Mouse (Mus musculus) myocyte (in vitro differentiated cells): ENCODE data around the gene 9130008F23Rik. TPM values are rescaled to one million over a fixed set of nuclear protein-coding genes. Genes with fewer than 3 reads are reported as not detected.

Experiments used
- H3K27me3 ChIP-seq: one replicate; pipeline ENCODE4 v1.6.1; 2011; ENCODE audit not compliant: control insufficient read depth, insufficient read depth, insufficient read length
- H3K36me3 ChIP-seq: one replicate; pipeline ENCODE4 v1.6.1; 2011; ENCODE audit not compliant: control insufficient read depth, insufficient read depth
- H3K4me2 ChIP-seq: one replicate; pipeline ENCODE4 v1.6.1; 2011; ENCODE audit warnings: low read depth, control low read depth
- H3K4me3 ChIP-seq: one replicate; pipeline ENCODE4 v1.5.1; 2011; ENCODE audit warnings: mild to moderate bottlenecking, control low read depth, moderate library complexity
- H3K79me2 ChIP-seq: one replicate; pipeline ENCODE4 v1.6.1; 2011; ENCODE audit not compliant: control insufficient read depth, insufficient read depth
- H3ac ChIP-seq: one replicate; pipeline ENCODE4 v1.6.1; 2011; ENCODE audit not compliant: control insufficient read depth, insufficient read length
- CEBPB ChIP-seq: IDR thresholded peaks from 2 replicates; pipeline ENCODE4 v1.6.1; 2011; ENCODE audit warnings: mild to moderate bottlenecking, moderate library complexity; ENCODE audit not compliant: poor library complexity, insufficient read depth, severe bottlenecking
- E2F4 ChIP-seq: IDR thresholded peaks from one replicate; pipeline ENCODE4 v1.6.1; 2011; ENCODE audit warnings: mild to moderate bottlenecking, control low read depth, moderate library complexity; ENCODE audit not compliant: insufficient read depth
- MAX ChIP-seq: IDR thresholded peaks from one replicate; pipeline ENCODE4 v1.6.1; 2011; ENCODE audit warnings: low read depth, mild to moderate bottlenecking, control low read depth
- MYOD1 ChIP-seq, 3 experiments: IDR thresholded peaks; one replicate each; pipeline ENCODE4 v1.6.1; 2011; ENCODE audit warnings: control low read depth in 2 of 3, low read depth in 2 of 3, mild to moderate bottlenecking in 2 of 3, moderate library complexity in 1 of 3; ENCODE audit not compliant: insufficient read length in 2 of 3, control insufficient read depth in 1 of 3
- MYOG ChIP-seq, 3 experiments: IDR thresholded peaks; one replicate each; pipeline ENCODE4 v1.6.1; 2011; ENCODE audit warnings: control low read depth in 2 of 3, low read depth in 2 of 3, mild to moderate bottlenecking in 2 of 3; ENCODE audit not compliant: insufficient read length in 2 of 3, control insufficient read depth in 1 of 3, insufficient read depth in 1 of 3
- POLR2A ChIP-seq: IDR thresholded peaks from one replicate; pipeline ENCODE4 v1.6.1; 2011; ENCODE audit warnings: low read depth, mild to moderate bottlenecking, control low read depth, moderate library complexity; ENCODE audit not compliant: insufficient read length
- POLR2AphosphoS2 ChIP-seq: IDR thresholded peaks from one replicate; pipeline ENCODE4 v1.6.1; 2011; ENCODE audit warnings: low read depth, control low read depth; ENCODE audit not compliant: insufficient read length
- REST ChIP-seq: IDR thresholded peaks from one replicate; pipeline ENCODE4 v1.6.1; 2011; ENCODE audit warnings: mild to moderate bottlenecking, control low read depth, moderate library complexity; ENCODE audit not compliant: insufficient read depth, insufficient read length
- SRF ChIP-seq: IDR thresholded peaks from one replicate; pipeline ENCODE4 v1.6.1; 2011; ENCODE audit warnings: low read depth; ENCODE audit not compliant: control insufficient read depth, insufficient read length
- TCF12 ChIP-seq: IDR thresholded peaks from one replicate; pipeline ENCODE4 v1.6.1; 2011; ENCODE audit warnings: mild to moderate bottlenecking, control low read depth; ENCODE audit not compliant: poor library complexity, insufficient read depth, severe bottlenecking
- TCF3 ChIP-seq: IDR thresholded peaks from one replicate; pipeline ENCODE4 v1.6.1; 2011; ENCODE audit warnings: low read depth, control low read depth; ENCODE audit not compliant: insufficient read length
- USF1 ChIP-seq: IDR thresholded peaks from one replicate; pipeline ENCODE4 v1.6.1; 2011; ENCODE audit warnings: low read depth, mild to moderate bottlenecking, control low read depth, moderate library complexity
- polyA plus RNA-seq: library from polyadenylated mRNA; unstranded; fragments of >200 nt; fragmentation: generic; extraction: Trizol; gene quantifications from one replicate; pipeline ENCODE4 v1.2.1, GENCODE M21; 2012; ENCODE audit warnings: missing spikeins

The 9130008F23Rik gene
- 1.2 TPM for polyA plus RNA-seq

DNA sequence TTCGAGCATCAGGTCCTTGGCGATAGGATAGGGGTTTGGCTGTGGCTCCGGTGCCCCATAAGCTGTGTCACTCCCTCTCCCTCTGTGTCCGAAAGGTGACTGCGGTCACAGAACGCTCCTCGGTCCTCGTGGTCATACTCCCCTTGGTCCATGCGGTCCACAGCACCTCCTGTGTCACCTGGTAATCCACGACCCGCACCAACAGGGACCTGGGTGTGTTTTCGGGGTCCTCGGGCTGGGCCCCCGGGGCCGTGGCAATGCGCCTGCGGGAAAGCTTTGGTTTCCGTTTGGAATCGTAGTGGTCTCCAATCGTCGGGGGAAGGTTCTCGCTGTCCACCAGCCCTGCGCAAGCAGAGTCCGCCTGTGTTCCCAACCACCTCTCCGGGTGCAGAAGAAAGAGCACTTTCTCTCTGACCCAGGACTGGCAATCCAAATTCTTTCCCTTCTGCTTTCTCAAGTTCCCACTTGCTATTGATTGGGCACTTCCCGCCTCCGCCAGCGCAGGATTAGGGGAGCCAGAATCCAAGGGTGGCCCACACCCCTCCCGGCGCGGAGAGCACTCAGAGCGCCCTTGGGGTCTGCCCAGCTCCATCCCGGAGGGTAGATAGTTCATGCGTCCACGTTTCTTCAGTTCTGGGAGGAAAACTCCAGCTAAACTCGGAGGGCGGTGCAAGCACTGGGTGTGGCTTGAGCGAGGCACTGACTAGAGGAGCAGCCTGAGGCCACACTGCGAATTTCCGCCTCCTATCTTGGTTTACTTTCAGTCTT, at the start of gene 9130008F23Rik:
TSS of gene 9130008F23Rik (minus strand) at position 636 of the 768 bp plus-strand sequence.
- Histone ChIP-seq H3ac (peak within 1 kb of the TSS; percentile 10), H3K36me3 (no peaks in the 10 kb centered on the region), H3K27me3 (no peaks in the 10 kb centered on the region), H3K79me2 (peaks cover 4% of the 10 kb centered on the region), H3K4me3 (peak within 1 kb of the TSS; percentile 77), H3K4me2 (peak within 1 kb of the TSS; percentile 84)
- TF ChIP-seq SRF = no peak
- peak; percentile 52 for TF ChIP-seq POLR2AphosphoS2
- TF ChIP-seq REST = no peak
- no peak for TF ChIP-seq TCF3
- TF ChIP-seq E2F4 = no peak
- TF ChIP-seq MYOG (IDR thresholded peaks at IDR 0.05; ENCODE audit: control insufficient read depth in 1 of 3, insufficient read depth in 1 of 3, insufficient read length in 2 of 3, low read depth in 2 of 3) = no peak
- peak; percentile 59 for TF ChIP-seq POLR2A

DNA sequence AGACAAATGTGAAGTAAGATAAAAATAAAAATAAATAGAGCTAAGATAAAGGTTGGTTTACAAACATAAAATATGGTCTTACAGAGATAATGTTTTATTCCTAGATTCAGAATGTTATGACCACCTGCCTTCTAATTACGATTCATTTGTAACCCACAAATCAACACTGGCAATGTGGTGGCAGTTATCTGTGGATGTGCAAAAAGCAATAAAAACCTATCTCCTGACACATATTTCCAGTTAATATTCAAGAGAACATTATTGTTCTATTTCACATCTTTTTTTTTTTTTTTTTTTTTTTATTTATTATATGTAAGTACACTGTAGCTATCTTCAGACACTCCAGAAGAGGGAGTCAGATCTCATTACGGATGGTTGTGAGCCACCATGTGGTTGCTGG, 35.1 kb upstream of the 9130008F23Rik start:
- Histone ChIP-seq H3K4me2 (no peak overlapping the region), H3K79me2 (no peaks in the 10 kb centered on the region), H3K36me3 (no peaks in the 10 kb centered on the region), H3K4me3 (no peak overlapping the region), H3ac (no peak overlapping the region), H3K27me3 (no peaks in the 10 kb centered on the region)
- TF ChIP-seq MAX = no peak
- no peak for TF ChIP-seq E2F4
- no peak for TF ChIP-seq MYOG (IDR thresholded peaks at IDR 0.05; ENCODE audit: control insufficient read depth in 1 of 3, insufficient read depth in 1 of 3, insufficient read length in 2 of 3, low read depth in 2 of 3)
- no peak for TF ChIP-seq MYOD1 (IDR thresholded peaks at IDR 0.05; ENCODE audit: control insufficient read depth in 1 of 3, insufficient read length in 2 of 3, low read depth in 2 of 3)

DNA sequence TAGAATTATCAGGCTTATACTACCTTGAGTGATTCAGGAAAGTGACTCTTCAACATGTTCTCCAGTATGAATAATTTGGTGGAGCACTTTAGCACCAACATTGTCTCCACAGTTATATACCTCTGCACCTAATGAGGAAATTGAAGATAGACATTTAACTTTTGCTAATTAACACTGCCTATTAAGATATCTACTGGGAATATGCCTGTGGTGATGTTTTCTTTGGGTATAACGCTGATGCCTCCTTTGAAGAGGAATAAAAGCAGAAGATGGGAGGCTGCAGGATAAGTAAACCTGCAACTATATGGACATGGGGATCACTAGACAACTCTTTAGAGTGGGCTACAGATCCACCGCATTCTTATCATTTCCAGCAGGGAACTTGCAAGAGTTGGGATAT, 33.9 kb upstream of the 9130008F23Rik start, which contains the start of gene Glyatl3:
TSS of gene Glyatl3 (minus strand) at position 101 of the 400 bp plus-strand sequence.
- no peaks in the 10 kb centered on the region for H3K27me3 ChIP-seq
- no peaks in the 10 kb centered on the region for H3K79me2 ChIP-seq
- no peaks in the 10 kb centered on the region for H3K36me3 ChIP-seq
- no peak within 1 kb of the TSS for H3ac ChIP-seq
- TF ChIP-seq MYOG (IDR thresholded peaks at IDR 0.05; ENCODE audit: control insufficient read depth in 1 of 3, insufficient read depth in 1 of 3, insufficient read length in 2 of 3, low read depth in 2 of 3) (no peak), POLR2AphosphoS2 (no peak), POLR2A (no peak), USF1 (no peak), MYOD1 (IDR thresholded peaks at IDR 0.05; ENCODE audit: control insufficient read depth in 1 of 3, insufficient read length in 2 of 3, low read depth in 2 of 3) (no peak), TCF12 (no peak), E2F4 (no peak), MAX (no peak), TCF3 (no peak)
- H3K4me3 ChIP-seq = no peak within 1 kb of the TSS
- H3K4me2 ChIP-seq = no peak within 1 kb of the TSS

DNA sequence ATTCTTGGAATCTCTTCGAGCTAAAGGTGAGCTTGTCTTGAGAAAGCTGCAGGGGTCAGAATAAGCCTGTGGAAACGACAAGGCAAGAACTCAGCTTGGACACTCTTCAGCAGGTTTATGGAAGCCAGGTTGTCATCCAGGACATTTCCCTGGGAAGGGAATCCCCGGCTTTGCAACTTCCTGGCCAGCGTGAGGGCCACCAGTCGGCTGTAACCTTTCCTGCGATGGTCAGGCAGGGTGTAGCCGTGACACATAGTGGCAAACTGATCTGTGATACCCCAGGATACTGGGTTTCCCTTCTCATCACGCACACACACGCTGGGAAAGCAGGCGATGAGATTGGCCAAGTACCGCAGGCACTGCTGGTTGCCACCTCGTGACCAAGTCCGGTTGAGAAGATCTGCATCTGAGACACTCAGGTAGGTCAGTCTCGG, 24.4 kb upstream of the 9130008F23Rik start:
- Histone ChIP-seq H3K36me3 (no peaks in the 10 kb centered on the region), H3K4me3 (no peak overlapping the region), H3K4me2 (no peak overlapping the region), H3K79me2 (no peaks in the 10 kb centered on the region), H3K27me3 (no peaks in the 10 kb centered on the region), H3ac (no peak overlapping the region)
- TF ChIP-seq TCF3 (no peak), MAX (no peak), REST (no peak), CEBPB (no peak)

DNA sequence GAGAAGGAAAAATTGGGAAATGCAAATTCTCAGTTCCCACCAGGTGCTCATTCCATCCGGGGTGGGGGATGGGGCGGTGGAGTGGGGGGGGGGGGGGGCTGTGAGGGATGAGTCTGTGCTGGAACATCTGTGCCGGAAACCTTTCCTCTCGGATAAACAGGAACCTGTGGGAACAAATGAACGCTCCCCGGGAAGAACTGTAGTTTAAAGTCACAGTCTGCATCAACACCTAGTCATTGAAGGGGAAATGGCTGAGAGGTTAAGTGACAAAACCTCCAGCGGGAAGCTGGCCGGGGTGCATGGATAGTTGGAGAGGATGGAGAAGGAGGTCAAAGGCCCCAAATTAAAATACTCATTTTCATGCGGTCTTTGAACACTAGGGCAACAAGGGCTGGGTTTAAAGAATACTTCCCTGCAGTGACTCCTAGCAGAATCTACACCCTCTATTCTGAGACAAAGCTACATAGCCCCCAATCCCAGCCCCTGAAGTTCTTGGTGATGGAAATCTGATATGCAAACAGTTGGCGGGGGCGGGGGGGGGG, 23.8 kb upstream of the 9130008F23Rik start:
- Histone ChIP-seq H3ac (no peak overlapping the region), H3K4me2 (no peak overlapping the region), H3K4me3 (no peak overlapping the region), H3K36me3 (no peaks in the 10 kb centered on the region), H3K79me2 (no peaks in the 10 kb centered on the region), H3K27me3 (no peaks in the 10 kb centered on the region)
- TF ChIP-seq TCF3 (no peak), SRF (no peak), MYOD1 (IDR thresholded peaks at IDR 0.05; ENCODE audit: control insufficient read depth in 1 of 3, insufficient read length in 2 of 3, low read depth in 2 of 3) (no peak), REST (no peak), E2F4 (no peak), MYOG (IDR thresholded peaks at IDR 0.05; ENCODE audit: control insufficient read depth in 1 of 3, insufficient read depth in 1 of 3, insufficient read length in 2 of 3, low read depth in 2 of 3) (no peak)
